Mouse (Mus musculus) naive thymus-derived CD4-positive, alpha-beta T cell, adult 2 months (primary cell): ENCODE results near the gene Rtn1.

ENCODE experiments used
- DNase-seq: peaks from one replicate; pipeline ENCODE4 v3.0.0-alpha.2; 2011; ENCODE audit warnings: low read depth

The Rtn1 gene

GRCm38 (mm10) chr12:72273721-72274414 lies 135.0 kb downstream of the Rtn1 start:
- DNase-seq: no peak

- peak; percentile 12 for DNase-seq
Observed at GRCm38 (mm10) chr12:72267614-72268013, 141.2 kb downstream of the Rtn1 start.

- no peak for DNase-seq
Observed at GRCm38 (mm10) chr12:72265261-72266228, 143.3 kb downstream of the Rtn1 start.

GRCm38 (mm10) chr12:72263213-72264103 lies 145.4 kb downstream of the Rtn1 start:
- DNase-seq: no peak

GRCm38 (mm10) chr12:72257000-72257399 lies 151.9 kb downstream of the Rtn1 start:
- DNase-seq: no peak

- DNase-seq: no peak
Observed at GRCm38 (mm10) chr12:72253040-72253439, 155.8 kb downstream of the Rtn1 start.

- no peak for DNase-seq
Observed at GRCm38 (mm10) chr12:72251890-72252445, 156.9 kb downstream of the Rtn1 start.

GRCm38 (mm10) chr12:72244951-72245350 lies 163.9 kb downstream of the Rtn1 start:
- DNase-seq: no peak

- DNase-seq: no peak
Observed at GRCm38 (mm10) chr12:72242807-72243206, 166.0 kb downstream of the Rtn1 start.

- DNase-seq: no peak
Observed at GRCm38 (mm10) chr12:72240506-72240905, 168.3 kb downstream of the Rtn1 start.

- no peak for DNase-seq
Observed at GRCm38 (mm10) chr12:72239230-72239894, 169.5 kb downstream of the Rtn1 start.

- no peak for DNase-seq
Observed at GRCm38 (mm10) chr12:72237251-72237650, 171.6 kb downstream of the Rtn1 start.

GRCm38 (mm10) chr12:72236564-72237011 lies 172.3 kb downstream of the Rtn1 start:
- DNase-seq: no peak

- no peak for DNase-seq
Observed at GRCm38 (mm10) chr12:72235621-72236351, 173.1 kb downstream of the Rtn1 start.

GRCm38 (mm10) chr12:72234966-72235365 lies 173.9 kb downstream of the Rtn1 start:
- DNase-seq: no peak

- DNase-seq: no peak
Observed at GRCm38 (mm10) chr12:72234151-72234550, 174.7 kb downstream of the Rtn1 start.

GRCm38 (mm10) chr12:72232826-72233790 lies 175.7 kb downstream of the Rtn1 start:
- DNase-seq: no peak

GRCm38 (mm10) chr12:72232176-72232575 lies 176.7 kb downstream of the Rtn1 start:
- no peak for DNase-seq
